Mouse (Mus musculus) retina, postnatal 7 days (tissue): ENCODE measurements around the gene Pou5f1.

Source experiments
- DNase-seq: peaks from one replicate; pipeline ENCODE4 v3.0.0-alpha.2; 2012; ENCODE audit warnings: low read depth, low spot score

Pou5f1 gene

GRCm38 (mm10) chr17:35512916-35513626 lies 7.3 kb downstream of the Pou5f1 start:
- DNase-seq = no peak

DNA sequence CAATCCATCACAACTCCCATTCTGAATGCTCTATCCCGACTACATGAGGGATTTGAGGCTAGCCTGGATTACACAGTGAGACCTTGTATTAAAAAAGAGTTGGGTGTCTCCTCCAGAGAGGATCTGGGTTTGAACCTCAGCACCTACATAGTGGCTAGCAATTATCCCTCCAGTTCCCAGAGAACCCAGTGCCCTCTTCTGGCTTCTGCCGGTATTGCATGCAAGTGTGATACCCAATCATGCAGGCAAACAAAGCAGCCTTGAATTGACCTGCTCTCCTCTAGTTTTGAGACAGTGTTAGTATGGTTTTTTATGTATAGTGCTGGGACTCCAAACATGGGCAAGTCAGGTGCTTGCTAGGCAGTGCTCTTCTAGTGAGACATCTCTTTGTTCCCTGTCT lies 8.1 kb downstream of the Pou5f1 start:
- peak; percentile 53 for DNase-seq

GRCm38 (mm10) chr17:35514756-35515155 lies 8.9 kb downstream of the Pou5f1 start:
- no peak for DNase-seq

- no peak for DNase-seq
Measured at GRCm38 (mm10) chr17:35515911-35516640, 10.3 kb downstream of the Pou5f1 start.

DNA sequence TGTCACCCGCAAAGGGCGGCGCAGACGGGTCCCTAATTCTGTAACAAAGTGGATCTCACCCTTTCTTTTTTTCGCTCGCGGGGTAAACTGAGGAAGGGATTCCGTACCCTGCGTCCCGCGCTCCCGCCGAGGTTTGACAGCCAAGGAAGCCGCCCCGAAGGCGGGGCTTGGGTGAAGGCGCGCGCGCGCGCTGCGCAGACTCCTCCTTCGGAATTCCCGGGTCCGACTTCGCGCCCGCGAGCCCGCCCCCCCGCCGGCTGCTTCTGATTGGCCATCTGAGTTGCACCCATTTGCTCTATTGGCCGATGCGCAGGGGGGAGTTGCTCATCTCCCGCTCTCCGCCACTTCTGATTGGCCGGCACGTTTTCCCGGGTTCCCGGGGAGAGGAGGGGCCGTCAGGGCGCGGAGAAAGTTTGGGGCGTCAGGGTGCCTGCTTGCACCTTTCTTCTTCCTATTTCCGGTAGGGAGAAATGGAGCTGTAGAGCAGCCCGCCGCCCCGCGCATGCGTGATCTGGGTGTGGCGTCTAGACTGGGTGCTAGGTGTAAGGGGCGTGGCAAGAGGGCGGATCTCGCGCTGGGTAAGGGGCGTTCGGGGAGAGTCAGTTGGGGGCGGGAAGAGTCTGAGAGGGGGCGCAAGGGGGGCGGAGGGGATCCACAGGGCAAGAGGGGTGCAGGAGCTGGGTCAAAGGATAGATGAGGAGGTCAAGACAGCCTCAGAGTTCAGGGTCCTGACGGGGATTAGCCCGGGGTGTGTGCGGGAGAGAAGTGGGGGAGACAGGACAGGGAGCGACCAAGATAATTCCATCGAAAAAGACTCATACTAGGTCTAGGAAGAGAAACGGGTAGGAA lies 11.1 kb downstream of the Pou5f1 start, which contains the start of the genes Tcf19 and Cchcr1:
TSS of gene Tcf19 (minus strand) at position 173 of the 849 bp plus-strand sequence.
TSS of gene Cchcr1 (plus strand) at position 449 of the 849 bp plus-strand sequence.
- peak; percentile 76 for DNase-seq

GRCm38 (mm10) chr17:35517526-35517925 lies 11.7 kb downstream of the Pou5f1 start:
- no peak for DNase-seq

DNA sequence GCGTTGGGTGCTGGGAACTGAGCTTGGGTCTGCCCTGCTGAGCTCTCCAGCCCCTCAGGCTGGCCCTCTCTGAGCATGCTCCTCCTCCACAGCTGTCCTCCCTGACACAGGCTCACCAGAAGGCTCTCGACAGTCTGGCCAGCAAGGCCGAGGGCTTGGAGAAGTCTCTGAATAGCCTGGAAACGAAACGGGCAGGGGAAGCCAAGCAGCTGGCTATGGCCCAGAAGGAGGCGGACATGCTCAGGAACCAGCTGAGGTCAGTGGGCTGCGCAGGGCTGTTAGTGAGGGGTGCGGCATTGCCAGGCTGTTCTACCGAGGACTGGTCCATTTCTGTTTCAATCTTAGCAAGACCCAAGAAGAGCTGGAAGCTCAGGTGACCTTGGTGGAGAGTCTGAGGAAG lies 18.5 kb downstream of the Pou5f1 start:
- DNase-seq = no peak

GRCm38 (mm10) chr17:35526644-35527043 lies 20.8 kb downstream of the Pou5f1 start:
- DNase-seq = no peak

- no peak for DNase-seq
Measured at GRCm38 (mm10) chr17:35532360-35532759, 26.5 kb downstream of the Pou5f1 start.

- DNase-seq = no peak
Measured at GRCm38 (mm10) chr17:35532901-35533300, 27.1 kb downstream of the Pou5f1 start, which contains the start of gene Psors1c2. Psors1c2 (plus strand) TSS chr17:35533201.

DNA sequence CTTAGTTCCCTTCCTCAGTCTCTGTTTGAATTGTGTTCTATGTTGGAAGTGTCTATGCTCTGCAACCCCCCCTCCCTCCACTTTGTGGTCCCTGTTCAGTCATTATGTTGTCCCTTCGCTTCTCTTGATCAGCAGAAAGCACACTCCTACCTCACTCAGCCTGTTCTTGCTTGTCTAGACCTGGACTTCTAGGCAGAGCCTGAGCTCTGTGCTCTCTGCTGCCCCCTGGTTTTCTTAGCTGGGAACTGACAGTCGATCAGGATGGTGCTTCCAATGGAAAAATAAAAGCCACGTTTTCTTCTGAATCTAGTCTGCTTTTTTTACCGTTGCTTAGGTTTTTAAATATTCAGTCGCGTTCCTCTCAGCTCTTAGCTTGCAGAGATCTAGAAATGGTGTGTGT lies 28.5 kb downstream of the Pou5f1 start:
- peak; percentile 70 for DNase-seq

- DNase-seq = no peak
Measured at GRCm38 (mm10) chr17:35537421-35537820, 31.6 kb downstream of the Pou5f1 start.

GRCm38 (mm10) chr17:35538476-35538875 lies 32.7 kb downstream of the Pou5f1 start:
- no peak for DNase-seq

DNA sequence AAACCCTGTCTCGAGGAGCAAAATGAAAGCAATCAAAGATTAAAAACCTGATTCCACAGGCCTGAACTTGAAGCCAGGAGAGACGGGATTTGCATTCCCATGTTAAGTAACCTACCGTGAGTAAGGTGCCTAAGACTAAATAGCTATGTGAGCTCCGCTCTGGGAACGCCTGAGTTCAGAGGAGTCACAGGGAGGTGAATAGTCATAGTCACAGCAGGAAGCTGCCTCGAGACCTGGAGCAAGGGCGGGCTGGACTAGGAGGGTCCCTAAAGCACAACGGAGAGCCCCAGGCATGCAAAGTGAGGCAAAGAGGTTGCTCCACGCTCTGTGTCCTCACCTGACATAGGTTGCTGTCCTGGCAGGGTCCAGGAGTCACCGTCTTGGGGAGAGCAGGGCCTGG lies 33.7 kb downstream of the Pou5f1 start:
- no peak for DNase-seq

DNA sequence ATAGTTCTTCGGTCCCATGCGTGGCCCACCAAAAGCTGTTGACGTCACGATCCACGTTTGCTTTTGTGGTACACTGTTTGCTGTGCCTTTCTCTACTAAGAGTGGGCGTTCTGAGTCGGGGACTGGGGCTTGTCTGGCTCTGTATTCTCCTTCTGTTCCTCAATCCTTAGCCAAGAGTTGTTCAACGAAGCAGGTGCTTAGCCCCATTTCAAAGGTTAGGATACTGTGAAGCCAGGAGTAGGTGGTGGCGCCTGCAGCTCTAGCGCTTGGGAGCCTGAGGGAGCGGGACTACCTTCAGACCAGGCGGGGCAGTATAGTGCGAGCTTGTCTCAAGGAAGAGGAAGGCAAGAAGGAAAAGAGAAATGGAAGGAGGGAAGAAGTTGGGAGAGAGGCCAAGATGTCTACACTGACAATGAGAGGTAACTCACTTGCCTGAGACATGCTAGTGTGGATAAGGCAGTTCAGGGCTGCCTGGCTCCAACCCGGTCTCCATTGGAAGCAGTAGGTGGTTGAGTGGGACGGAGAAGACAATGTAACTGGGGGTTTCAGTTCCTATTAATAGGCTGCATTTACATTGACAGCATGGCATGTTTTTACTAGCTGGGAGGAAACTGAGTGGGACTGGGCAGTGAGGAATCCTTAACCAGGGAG lies 37.1 kb downstream of the Pou5f1 start:
- DNase-seq = no peak

DNA sequence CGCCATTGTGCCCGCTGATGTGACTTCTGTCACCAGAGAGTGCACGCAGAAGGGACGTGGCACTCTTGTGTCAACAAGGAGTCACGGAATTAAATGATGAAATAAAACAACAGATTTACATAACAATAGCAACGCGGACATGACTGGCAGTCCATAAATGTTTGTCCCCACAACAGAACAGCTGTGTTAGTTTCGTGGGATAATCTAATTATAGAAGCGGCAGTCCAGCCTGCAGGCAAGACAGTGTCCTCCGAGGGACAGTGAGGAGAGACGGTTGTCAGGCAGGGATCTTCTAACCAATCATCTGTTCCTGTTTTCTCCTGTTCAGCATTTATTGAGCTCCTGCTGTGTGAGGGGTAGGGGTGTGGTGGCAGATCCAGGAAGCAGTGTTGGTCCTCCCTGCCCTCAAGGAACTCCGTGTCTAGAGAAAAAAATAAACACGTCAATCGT lies 37.6 kb downstream of the Pou5f1 start:
- no peak for DNase-seq

DNA sequence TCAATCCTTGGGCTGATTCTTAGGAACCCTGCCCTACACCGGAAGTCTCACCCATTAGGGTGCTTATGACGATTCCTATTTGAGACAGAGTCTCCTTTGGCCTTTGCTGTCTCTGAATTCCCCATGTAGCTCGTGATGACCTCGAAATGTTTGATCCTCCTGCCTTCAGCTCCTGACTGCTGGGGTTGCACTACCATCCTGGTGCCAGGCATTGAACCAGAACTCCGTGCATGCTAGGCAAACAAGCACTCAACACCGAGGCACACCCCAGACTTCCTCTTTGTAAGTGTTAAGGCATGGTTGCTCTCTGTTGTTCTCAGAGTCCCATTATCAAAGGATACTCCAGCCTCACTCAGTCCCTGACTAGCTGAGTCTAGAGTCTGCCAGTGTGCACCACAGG lies 38.2 kb downstream of the Pou5f1 start:
- DNase-seq = no peak

DNA sequence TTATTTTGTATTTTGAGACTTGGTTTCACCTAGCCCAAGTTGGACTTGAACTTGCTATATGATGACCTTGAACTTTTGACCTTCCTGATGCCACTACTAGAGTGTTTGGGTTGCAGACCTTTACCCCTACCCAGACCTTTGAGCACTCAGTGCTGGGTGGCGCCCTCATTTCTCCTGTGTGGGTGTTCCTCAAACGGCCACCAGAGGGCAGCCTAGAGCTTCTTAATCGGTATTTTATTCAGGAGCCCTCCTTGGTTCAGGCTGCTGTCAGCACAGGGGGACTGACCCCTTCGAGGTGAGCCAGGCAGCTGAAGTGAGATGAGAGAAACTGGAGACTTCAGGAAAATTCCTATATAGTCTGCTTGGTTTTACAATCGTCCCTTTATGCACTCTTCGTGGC lies 38.9 kb downstream of the Pou5f1 start:
- peak; percentile 51 for DNase-seq

- no peak for DNase-seq
Measured at GRCm38 (mm10) chr17:35547465-35547864, 41.6 kb downstream of the Pou5f1 start.

DNA sequence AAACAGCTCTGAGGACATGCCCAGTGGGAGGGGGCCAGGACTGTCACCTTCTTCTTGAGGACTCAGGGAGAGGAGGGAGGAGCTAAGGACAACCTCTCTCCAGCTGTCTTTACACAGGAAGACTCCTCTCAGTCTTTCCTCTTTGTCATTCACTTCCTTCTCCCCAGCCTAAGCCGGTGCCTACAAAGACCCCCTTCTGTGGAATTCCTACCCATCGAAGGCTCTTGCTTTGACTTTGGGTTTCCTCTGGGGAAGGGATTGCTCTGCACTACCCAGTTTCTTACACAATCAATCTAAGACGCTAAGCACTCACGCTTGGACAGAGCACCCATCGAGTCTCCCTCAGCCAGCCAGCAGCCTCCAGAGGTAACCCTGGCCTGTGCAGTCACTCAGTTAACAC lies 42.8 kb downstream of the Pou5f1 start:
- DNase-seq = no peak

- DNase-seq = peak; percentile 72
Measured at GRCm38 (mm10) chr17:35549437-35550142, 43.8 kb downstream of the Pou5f1 start.
